Mouse (Mus musculus): Measurements from ENCODE around the gene Tdp1. TPM values are rescaled to one million over a fixed set of nuclear protein-coding genes. Genes with fewer than 3 reads are reported as not detected.

Gene Tdp1
- polyA plus RNA-seq, 1 experiment from 2014 or later, result 53.0 TPM

- ATAC-seq (replicated peaks), result no peak
- 80% methylated on average over 4 of the region's 4 CpGs for WGBS
- Histone ChIP-seq H3K4me3 (no peak overlapping the region), H3K4me1 (no peaks in the 10 kb centered on the region), H3K27ac (no peak overlapping the region), H3K9me3 (no peaks in the 10 kb centered on the region), H3K36me3 (replicated peaks) (peaks cover 16% of the 10 kb centered on the region), H3K27me3 (replicated peaks) (no peaks in the 10 kb centered on the region), H3K9ac (no peak overlapping the region), H3K4me2 (no peak overlapping the region)
Observed at GRCm38 (mm10) chr12:99902867-99903370, 18.6 kb downstream of the Tdp1 start.

- no peak for ATAC-seq (replicated peaks)
- Histone ChIP-seq H3K9me3 (no peaks in the 10 kb centered on the region), H3K4me1 (no peaks in the 10 kb centered on the region), H3K27me3 (replicated peaks) (no peaks in the 10 kb centered on the region), H3K9ac (no peak overlapping the region), H3K36me3 (replicated peaks) (peaks cover 19% of the 10 kb centered on the region), H3K4me2 (no peak overlapping the region), H3K4me3 (no peak overlapping the region), H3K27ac (no peak overlapping the region)
- WGBS, result 91% methylated on average over 5 of the region's 5 CpGs
Observed at GRCm38 (mm10) chr12:99904537-99904936, 20.2 kb downstream of the Tdp1 start.

- H3K27ac ChIP-seq, result no peak overlapping the region
- no peaks in the 10 kb centered on the region for H3K4me1 ChIP-seq
- 89% methylated on average over 12 of the region's 12 CpGs for WGBS
- H3K4me2 ChIP-seq, result no peak overlapping the region
- peaks cover 24% of the 10 kb centered on the region for H3K36me3 ChIP-seq (replicated peaks)
- no peaks in the 10 kb centered on the region for H3K9me3 ChIP-seq
- no peak overlapping the region for H3K9ac ChIP-seq
- no peak for ATAC-seq (replicated peaks)
- H3K27me3 ChIP-seq (replicated peaks), result no peaks in the 10 kb centered on the region
- H3K4me3 ChIP-seq, result no peak overlapping the region
Observed at GRCm38 (mm10) chr12:99911466-99911865, 27.1 kb downstream of the Tdp1 start.

- Histone ChIP-seq H3K4me1 (peaks cover 3% of the 10 kb centered on the region; the same call in 1 of the 2 replicates), H3K36me3 (replicated peaks) (peaks cover 9% of the 10 kb centered on the region; the same call in 1 of the 2 replicates), H3K4me3 (no peak overlapping the region), H3K9me3 (no peaks in the 10 kb centered on the region), H3K27me3 (replicated peaks) (no peaks in the 10 kb centered on the region), H3K4me2 (no peak overlapping the region), H3K27ac (no peak overlapping the region), H3K9ac (no peak overlapping the region)
- 90% methylated on average over 15 of the region's 15 CpGs for WGBS
- no peak for ATAC-seq (replicated peaks)
Observed at GRCm38 (mm10) chr12:99917800-99918427, 33.6 kb downstream of the Tdp1 start.

GRCm38 (mm10) chr12:99919636-99920035 is 35.3 kb downstream of the Tdp1 start:
- Histone ChIP-seq H3K4me3 (no peak overlapping the region), H3K36me3 (replicated peaks) (peaks cover 6% of the 10 kb centered on the region; the same call in 1 of the 2 replicates), H3K9me3 (no peaks in the 10 kb centered on the region), H3K4me2 (no peak overlapping the region), H3K4me1 (peaks cover 15% of the 10 kb centered on the region), H3K27ac (no peak overlapping the region), H3K9ac (no peak overlapping the region), H3K27me3 (replicated peaks) (no peaks in the 10 kb centered on the region)
- 94% methylated on average over 3 of the region's 3 CpGs for WGBS
- ATAC-seq (replicated peaks), result no peak

GRCm38 (mm10) chr12:99921045-99921444 is 36.7 kb downstream of the Tdp1 start:
- H3K9ac ChIP-seq, result no peak overlapping the region
- ATAC-seq (replicated peaks), result no peak

GRCm38 (mm10) chr12:99923131-99923606 is 38.9 kb downstream of the Tdp1 start:
- Histone ChIP-seq H3K4me2 (no peak overlapping the region), H3K27me3 (replicated peaks) (no peaks in the 10 kb centered on the region), H3K4me3 (no peak overlapping the region), H3K4me1 (peaks cover 15% of the 10 kb centered on the region), H3K9ac (no peak overlapping the region), H3K27ac (peak overlapping the region; percentile 79), H3K36me3 (replicated peaks) (no peaks in the 10 kb centered on the region), H3K9me3 (no peaks in the 10 kb centered on the region)
- ATAC-seq (replicated peaks), result peak; percentile 94
- WGBS, result 7% methylated on average over 5 of the region's 5 CpGs

More at GRCm38 (mm10) chr12:99921045-99921444, 36.7 kb downstream of the Tdp1 start:
- Histone ChIP-seq H3K4me2 (no peak overlapping the region), H3K4me1 (peaks cover 15% of the 10 kb centered on the region), H3K9me3 (no peaks in the 10 kb centered on the region), H3K27ac (no peak overlapping the region), H3K4me3 (no peak overlapping the region), H3K36me3 (replicated peaks) (peaks cover 3% of the 10 kb centered on the region; the same call in 1 of the 2 replicates), H3K27me3 (replicated peaks) (no peaks in the 10 kb centered on the region)
- WGBS, result 82% methylated on average over 3 of the region's 3 CpGs

GRCm38 (mm10) chr12:99923703-99924102 is 39.4 kb downstream of the Tdp1 start:
- H3K27me3 ChIP-seq (replicated peaks), result no peaks in the 10 kb centered on the region
- H3K36me3 ChIP-seq (replicated peaks), result no peaks in the 10 kb centered on the region
- H3K9me3 ChIP-seq, result no peaks in the 10 kb centered on the region
- 34% methylated on average over 5 of the region's 5 CpGs for WGBS
- peak overlapping the region; percentile 79 for H3K27ac ChIP-seq
- peaks cover 15% of the 10 kb centered on the region for H3K4me1 ChIP-seq
- no peak overlapping the region for H3K4me2 ChIP-seq
- H3K4me3 ChIP-seq, result no peak overlapping the region
- H3K9ac ChIP-seq, result no peak overlapping the region
- peak; percentile 71 for ATAC-seq (replicated peaks)

GRCm38 (mm10) chr12:99928311-99928710 is 44.0 kb downstream of the Tdp1 start:
- no peak overlapping the region for H3K4me2 ChIP-seq
- no peak overlapping the region for H3K27ac ChIP-seq
- H3K9ac ChIP-seq, result no peak overlapping the region
- no peaks in the 10 kb centered on the region for H3K27me3 ChIP-seq (replicated peaks)
- 0 out of 2 replicates have a peak, but pooled peaks cover 3% of the 10 kb centered on the region for H3K36me3 ChIP-seq (replicated peaks)
- H3K4me3 ChIP-seq, result no peak overlapping the region
- H3K4me1 ChIP-seq, result peaks cover 8% of the 10 kb centered on the region
- WGBS, result 86% methylated on average over 7 of the region's 7 CpGs
- no peak for ATAC-seq (replicated peaks)
- no peaks in the 10 kb centered on the region for H3K9me3 ChIP-seq

GRCm38 (mm10) chr12:99929160-99929559 is 44.8 kb downstream of the Tdp1 start:
- H3K27me3 ChIP-seq (replicated peaks), result no peaks in the 10 kb centered on the region

GRCm38 (mm10) chr12:99932245-99932644 is 47.9 kb downstream of the Tdp1 start:
- Histone ChIP-seq H3K36me3 (replicated peaks) (peaks cover 3% of the 10 kb centered on the region; the same call in 1 of the 2 replicates), H3K27me3 (replicated peaks) (no peaks in the 10 kb centered on the region), H3K9ac (no peak overlapping the region), H3K4me2 (no peak overlapping the region), H3K4me3 (no peak overlapping the region), H3K4me1 (no peaks in the 10 kb centered on the region), H3K9me3 (no peaks in the 10 kb centered on the region), H3K27ac (no peak overlapping the region)
- no peak for ATAC-seq (replicated peaks)
- WGBS, result 92% methylated on average over 4 of the region's 4 CpGs

More at GRCm38 (mm10) chr12:99929160-99929559, 44.8 kb downstream of the Tdp1 start:
- ATAC-seq (replicated peaks), result no peak
- H3K9ac ChIP-seq, result no peak overlapping the region
- H3K9me3 ChIP-seq, result no peaks in the 10 kb centered on the region
- no peak overlapping the region for H3K27ac ChIP-seq
- 82% methylated on average over 1 of the region's 1 CpGs for WGBS
- H3K4me3 ChIP-seq, result no peak overlapping the region
- H3K36me3 ChIP-seq (replicated peaks), result 0 out of 2 replicates have a peak, but pooled peaks cover 3% of the 10 kb centered on the region
- H3K4me2 ChIP-seq, result no peak overlapping the region
- H3K4me1 ChIP-seq, result no peaks in the 10 kb centered on the region; the same call in 1 of the 2 replicates

GRCm38 (mm10) chr12:99933630-99934029 is 49.3 kb downstream of the Tdp1 start:
- no peaks in the 10 kb centered on the region for H3K27me3 ChIP-seq (replicated peaks)
- H3K9ac ChIP-seq, result no peak overlapping the region
- H3K9me3 ChIP-seq, result no peaks in the 10 kb centered on the region
- no peak overlapping the region for H3K4me3 ChIP-seq
- peaks cover 3% of the 10 kb centered on the region; the same call in 1 of the 2 replicates for H3K36me3 ChIP-seq (replicated peaks)
- H3K4me2 ChIP-seq, result no peak overlapping the region
- ATAC-seq (replicated peaks), result no peak
- WGBS, result 89% methylated on average over 3 of the region's 3 CpGs
- H3K27ac ChIP-seq, result no peak overlapping the region
- no peaks in the 10 kb centered on the region for H3K4me1 ChIP-seq

- no peak overlapping the region for H3K4me3 ChIP-seq
- H3K9ac ChIP-seq, result no peak overlapping the region
- no peaks in the 10 kb centered on the region for H3K9me3 ChIP-seq
- H3K27me3 ChIP-seq (replicated peaks), result no peaks in the 10 kb centered on the region
- 89% methylated on average over 8 of the region's 8 CpGs for WGBS
- H3K36me3 ChIP-seq (replicated peaks), result peaks cover 2% of the 10 kb centered on the region; the same call in 1 of the 2 replicates
- no peak for ATAC-seq (replicated peaks)
- H3K4me2 ChIP-seq, result no peak overlapping the region
- no peaks in the 10 kb centered on the region for H3K4me1 ChIP-seq
- no peak overlapping the region for H3K27ac ChIP-seq
Observed at GRCm38 (mm10) chr12:99935403-99935802, 51.1 kb downstream of the Tdp1 start.
